Mouse (Mus musculus) forebrain, postnatal 0 days (tissue): ENCODE data around the gene Il4. TPM values are rescaled to one million over a fixed set of nuclear protein-coding genes. Genes with fewer than 3 reads are reported as not detected.

Experiments
- ATAC-seq: fragments of 200-750 bp; cut with Nextera tagmentation; 2 replicates; pipeline ENCODE4 v1.8.0; 2017; ENCODE audit warnings: mild to moderate bottlenecking, moderate library complexity
- DNase-seq: peaks from one replicate; pipeline ENCODE4 v3.0.0-alpha.2; 2015
- H3K27ac ChIP-seq: fragments of 300-500 bp; sonication (generic); 2 replicates; pipeline ENCODE4 v1.5.1; 2014; ENCODE audit warnings: low read depth, mild to moderate bottlenecking, antibody characterized with exemption, low read length, moderate library complexity, mixed read lengths
- H3K27me3 ChIP-seq: fragments of 300-500 bp; sonication (generic); 2 replicates; pipeline ENCODE4 v1.6.1; 2014; ENCODE audit warnings: mild to moderate bottlenecking, low read length, mixed read lengths; ENCODE audit not compliant: insufficient read depth
- H3K36me3 ChIP-seq: fragments of 300-500 bp; sonication (generic); 2 replicates; pipeline ENCODE4 v1.6.1; 2014; ENCODE audit warnings: mild to moderate bottlenecking, moderate library complexity; ENCODE audit not compliant: insufficient read depth
- H3K4me1 ChIP-seq: fragments of 300-500 bp; sonication (generic); 2 replicates; pipeline ENCODE4 v1.6.1; 2014; ENCODE audit warnings: antibody characterized with exemption; ENCODE audit not compliant: insufficient read depth
- H3K4me2 ChIP-seq: fragments of 300-500 bp; sonication (generic); 2 replicates; pipeline ENCODE4 v1.6.1; 2014; ENCODE audit warnings: low read depth, mild to moderate bottlenecking, moderate library complexity
- H3K4me3 ChIP-seq: fragments of 300-500 bp; sonication (generic); 2 replicates; pipeline ENCODE4 v1.5.1; 2014; ENCODE audit warnings: low read depth, low read length, mixed read lengths
- H3K9ac ChIP-seq: fragments of 300-500 bp; sonication (generic); 2 replicates; pipeline ENCODE4 v1.6.1; 2014; ENCODE audit warnings: mild to moderate bottlenecking
- H3K9me3 ChIP-seq: fragments of 300-500 bp; sonication (generic); 2 replicates; pipeline ENCODE4 v1.6.1; 2016; ENCODE audit warnings: low read length
- CTCF ChIP-seq: sonication (generic); IDR thresholded peaks from 2 replicates; pipeline ENCODE4 v1.5.1; 2016; ENCODE audit warnings: antibody characterized with exemption, control low read depth, low read depth
- WGBS: fragments of 180-500 bp; shearing (Covaris S2); extraction: QIAGEN DNeasy Blood & Tissue Kit; methylation state at CpG from one replicate; pipeline ENCODE4 v1.1.7; 2014; 5-methylcytosine and 5-hydroxymethylcytosine counted together
- polyA plus RNA-seq: library from polyadenylated mRNA; unstranded; fragments of >200 nt; fragmentation: Nextera tagmentation; extraction: Ambion mirVana; gene quantifications from 2 replicates; pipeline ENCODE4 v1.2.1, GENCODE M21; 2015
- total RNA-seq: library from RNA; depleted of rRNA; stranded (reverse); fragments of >200 nt; gene quantifications from 2 replicates; pipeline ENCODE4 v1.2.3, GENCODE M21; 2014

Il4 gene
- total and polyA plus RNA-seq, 2 experiments from 2014 or later, result 3.4 TPM; not detected in 1

DNA sequence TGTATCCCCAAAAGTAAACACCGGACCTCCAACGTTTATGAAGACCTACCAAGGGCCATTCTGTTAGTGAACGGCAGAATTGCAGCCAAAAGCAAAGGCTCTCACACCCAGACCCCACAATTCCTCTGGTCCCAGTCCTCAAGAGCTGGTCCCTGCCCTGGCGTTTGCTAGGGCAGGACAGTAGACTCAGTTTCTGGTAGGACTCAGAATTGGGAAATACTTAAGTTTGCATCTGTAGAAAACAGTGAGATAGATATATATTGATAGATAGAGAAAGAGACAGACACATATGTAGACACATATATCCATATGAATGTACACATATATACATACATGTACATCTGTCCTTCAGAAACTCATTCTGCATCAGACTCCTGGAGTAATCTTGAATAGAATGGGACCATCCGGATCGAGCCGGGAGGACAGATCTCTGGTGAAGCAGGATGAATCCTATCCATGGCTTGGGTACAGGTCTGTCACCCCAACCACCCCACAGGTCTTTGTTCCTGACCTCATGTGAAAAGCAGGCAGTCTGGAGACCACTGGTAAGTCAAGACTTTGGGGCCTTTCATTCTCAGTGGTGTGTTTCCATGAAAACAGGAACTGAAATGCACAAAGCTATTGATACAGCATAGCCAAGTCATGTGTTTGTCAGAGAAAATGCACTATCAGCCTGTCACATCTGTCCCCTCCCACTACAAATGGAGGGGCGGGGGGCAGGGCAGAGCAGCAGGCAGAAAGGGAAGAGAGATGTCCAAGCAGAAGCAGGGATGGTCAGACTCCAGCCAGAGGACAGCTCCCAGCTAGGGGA is 1.5 kb downstream of the Il4 start:
- H3K4me2 ChIP-seq, result no peak overlapping the region
- H3K36me3 ChIP-seq, result no peaks in the 10 kb centered on the region
- no peak for TF ChIP-seq CTCF
- no peak overlapping the region for H3K27ac ChIP-seq
- DNase-seq (no peak), ATAC-seq (no peak)
- no peaks in the 10 kb centered on the region for H3K4me1 ChIP-seq
- no peak overlapping the region for H3K4me3 ChIP-seq
- no peaks in the 10 kb centered on the region for H3K9me3 ChIP-seq
- no peak overlapping the region for H3K9ac ChIP-seq
- WGBS, result 85% methylated on average over 8 of the region's 8 CpGs
- H3K27me3 ChIP-seq, result no peaks in the 10 kb centered on the region

DNA sequence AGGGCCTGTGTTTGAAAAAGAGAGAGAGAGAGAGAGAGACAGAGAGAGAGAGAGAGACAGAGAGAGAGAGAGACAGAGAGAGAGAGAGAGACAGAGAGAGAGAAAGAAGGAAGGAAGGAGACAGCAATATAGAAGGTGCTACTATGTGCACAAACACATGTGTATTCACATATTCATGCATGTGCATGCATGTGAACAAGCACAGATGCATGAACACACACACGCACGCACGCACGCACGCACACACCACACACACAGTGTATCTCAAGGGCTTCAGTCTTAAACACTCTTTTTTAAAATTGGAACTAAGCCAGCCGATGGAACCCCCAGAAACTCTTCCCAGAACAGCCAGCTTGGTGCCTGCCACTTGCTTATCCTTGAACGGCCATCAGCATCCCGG is 2.9 kb downstream of the Il4 start:
- 89% methylated on average over 8 of the region's 8 CpGs for WGBS
- H3K4me3 ChIP-seq, result no peak overlapping the region

DNA sequence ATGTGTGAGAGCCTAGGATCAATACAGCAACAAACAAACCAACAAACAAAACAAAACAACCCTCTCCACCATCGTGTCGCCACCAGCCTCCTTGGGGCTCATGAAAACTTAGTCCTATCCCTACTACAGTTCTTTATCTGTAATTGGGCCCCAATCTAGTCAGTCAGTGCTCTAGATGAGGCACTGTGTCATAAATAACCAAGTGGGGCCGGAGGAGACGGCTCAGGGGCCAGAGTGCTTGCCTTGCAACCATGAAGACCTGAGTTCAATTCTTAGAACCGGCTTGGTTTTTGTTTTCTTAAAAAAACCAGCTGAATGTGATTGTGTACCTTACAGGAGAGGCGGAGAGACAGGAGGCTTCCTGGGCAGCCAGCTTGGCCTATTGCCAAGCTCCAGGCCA is 3.3 kb downstream of the Il4 start:
- no peaks in the 10 kb centered on the region for H3K27me3 ChIP-seq
- H3K27ac ChIP-seq, result no peak overlapping the region
- TF ChIP-seq CTCF, result no peak
- H3K4me1 ChIP-seq, result no peaks in the 10 kb centered on the region
- H3K4me3 ChIP-seq, result no peak overlapping the region
- H3K9me3 ChIP-seq, result no peaks in the 10 kb centered on the region
- DNase-seq (no peak), ATAC-seq (no peak)
- H3K36me3 ChIP-seq, result no peaks in the 10 kb centered on the region
- no peak overlapping the region for H3K9ac ChIP-seq
- no peak overlapping the region for H3K4me2 ChIP-seq
- 44% methylated on average over 6 of the region's 6 CpGs for WGBS

More for the DNA sequence above, 2.9 kb downstream of the Il4 start:
- H3K27ac ChIP-seq, result no peak overlapping the region
- TF ChIP-seq CTCF, result no peak
- ATAC-seq, result no peak
- no peaks in the 10 kb centered on the region for H3K9me3 ChIP-seq
- H3K36me3 ChIP-seq, result no peaks in the 10 kb centered on the region
- H3K27me3 ChIP-seq, result no peaks in the 10 kb centered on the region
- no peaks in the 10 kb centered on the region for H3K4me1 ChIP-seq
- DNase-seq, result no peak
- H3K9ac ChIP-seq, result no peak overlapping the region
- no peak overlapping the region for H3K4me2 ChIP-seq

DNA sequence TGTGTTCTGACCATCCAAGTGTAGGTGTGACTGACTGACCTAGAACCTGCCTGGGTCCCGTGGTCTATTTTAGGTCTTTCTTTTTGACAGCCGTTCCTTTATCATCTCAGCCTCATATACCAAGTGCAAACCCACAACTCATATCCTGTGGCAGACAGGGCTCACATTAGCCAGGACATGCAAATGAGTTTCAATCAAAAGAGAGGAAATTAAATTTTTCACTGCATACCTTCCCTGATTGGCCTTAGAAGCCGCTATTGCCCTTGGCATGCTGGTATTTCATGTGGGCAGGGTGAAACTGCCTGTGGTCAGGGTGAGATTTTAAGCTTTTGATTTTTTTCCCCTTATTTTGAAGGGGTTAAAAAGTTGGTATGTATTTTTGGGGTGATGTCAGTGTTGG is 8.8 kb downstream of the Il4 start:
- Histone ChIP-seq H3K4me2 (no peak overlapping the region), H3K4me1 (no peaks in the 10 kb centered on the region), H3K27me3 (no peaks in the 10 kb centered on the region), H3K4me3 (no peak overlapping the region), H3K9me3 (no peaks in the 10 kb centered on the region), H3K9ac (no peak overlapping the region), H3K36me3 (no peaks in the 10 kb centered on the region), H3K27ac (no peak overlapping the region)
- no peak for TF ChIP-seq CTCF
- WGBS, result 88% methylated on average over 3 of the region's 3 CpGs
- no peak for DNase-seq
- ATAC-seq, result no peak

DNA sequence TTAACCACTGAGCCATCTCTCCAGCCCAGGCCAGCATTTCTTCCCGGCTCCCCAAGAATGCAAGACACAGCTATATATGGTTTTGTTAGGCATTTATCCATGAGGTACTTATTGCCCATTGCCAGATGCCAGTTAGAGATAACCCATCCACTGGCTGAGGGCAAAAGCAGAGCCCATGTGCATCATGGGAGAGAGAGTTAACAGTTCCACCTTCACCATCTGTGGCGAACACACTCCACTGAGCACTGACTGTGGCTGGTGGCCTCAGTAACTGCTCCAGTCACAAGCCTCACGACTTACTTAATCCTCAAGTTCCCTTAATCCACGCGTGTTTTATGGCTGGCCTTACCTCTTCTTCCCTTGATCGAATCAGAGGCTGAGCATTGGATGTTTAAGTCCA is 9.2 kb downstream of the Il4 start:
- H3K27me3 ChIP-seq, result no peaks in the 10 kb centered on the region
- no peak for DNase-seq
- no peaks in the 10 kb centered on the region for H3K9me3 ChIP-seq
- H3K27ac ChIP-seq, result no peak overlapping the region
- H3K4me1 ChIP-seq, result no peaks in the 10 kb centered on the region
- 78% methylated on average over 6 of the region's 6 CpGs for WGBS
- no peak overlapping the region for H3K4me3 ChIP-seq
- no peak overlapping the region for H3K9ac ChIP-seq
- TF ChIP-seq CTCF, result no peak
- H3K4me2 ChIP-seq, result no peak overlapping the region
- ATAC-seq, result no peak
- H3K36me3 ChIP-seq, result peaks cover 4% of the 10 kb centered on the region; the same call in 1 of the 2 replicates

DNA sequence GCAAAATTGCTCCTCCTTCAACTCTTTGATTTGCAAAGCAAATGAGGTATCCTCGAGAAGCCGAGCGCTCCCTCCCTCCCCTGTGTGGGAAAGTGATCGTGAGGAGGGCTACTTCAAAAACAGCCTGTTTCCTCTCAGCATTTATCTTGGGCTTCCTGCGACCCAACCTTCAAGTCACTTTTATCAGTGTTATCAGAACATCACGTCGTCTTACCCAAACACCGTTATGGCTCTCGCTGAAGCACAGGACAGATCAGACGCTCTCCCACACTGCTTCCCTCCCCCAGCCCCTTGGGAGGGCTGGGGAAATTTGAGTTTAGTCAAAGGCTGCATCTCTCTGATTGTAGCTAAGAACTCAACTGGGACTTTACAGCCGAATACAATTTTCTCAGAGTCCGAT is 12.9 kb downstream of the Il4 start:
- 10% methylated on average over 12 of the region's 12 CpGs for WGBS
- no peak for TF ChIP-seq CTCF

DNA sequence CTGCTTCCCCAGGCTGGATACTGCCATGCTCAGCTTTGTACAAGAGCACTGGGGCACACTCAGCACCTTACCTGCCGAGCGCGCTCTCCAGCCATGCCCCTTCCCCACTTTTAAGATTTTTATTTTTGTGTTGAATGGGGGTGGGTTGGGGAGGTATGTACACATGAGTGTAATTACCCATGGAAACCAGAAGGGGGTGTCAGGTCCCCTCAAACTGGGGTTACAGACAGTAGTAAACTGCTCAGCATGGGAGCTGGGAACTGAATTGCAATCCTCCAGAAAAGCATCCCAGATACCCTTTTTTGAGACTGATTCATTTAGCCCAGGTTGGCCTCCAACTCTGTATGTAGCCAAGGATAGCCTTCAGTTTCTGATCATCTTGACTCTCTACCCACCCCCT is 13.5 kb downstream of the Il4 start:
- Histone ChIP-seq H3K4me1 (no peaks in the 10 kb centered on the region), H3K4me3 (no peak overlapping the region), H3K9me3 (no peaks in the 10 kb centered on the region), H3K27ac (no peak overlapping the region), H3K9ac (no peak overlapping the region), H3K27me3 (no peaks in the 10 kb centered on the region), H3K36me3 (peaks cover 29% of the 10 kb centered on the region), H3K4me2 (no peak overlapping the region)
- ATAC-seq, result no peak
- TF ChIP-seq CTCF, result no peak
- DNase-seq, result no peak
- 96% methylated on average over 3 of the region's 3 CpGs for WGBS

More for the DNA sequence above, 12.9 kb downstream of the Il4 start:
- Histone ChIP-seq H3K4me3 (no peak overlapping the region), H3K27ac (no peak overlapping the region), H3K4me2 (no peak overlapping the region), H3K36me3 (peaks cover 23% of the 10 kb centered on the region), H3K27me3 (no peaks in the 10 kb centered on the region), H3K9me3 (no peaks in the 10 kb centered on the region), H3K4me1 (no peaks in the 10 kb centered on the region), H3K9ac (no peak overlapping the region)
- no peak for DNase-seq
- ATAC-seq, result no peak
